Mouse (Mus musculus) left cerebral cortex, postnatal 4 days (tissue): ENCODE data around the gene C1qtnf1. TPM values are rescaled to one million over a fixed set of nuclear protein-coding genes. Genes with fewer than 3 reads are reported as not detected.

Experiments
- DNase-seq: peaks from one replicate; pipeline ENCODE4 v3.0.0-alpha.2; 2022
- intact Hi-C: fragments of 180-260 bp; cut with DNase I; formaldehyde crosslinking; loops from one replicate; pipeline ENCODE4 v1.15.1; 2025
- total RNA-seq, 2 experiments: library from RNA; stranded (reverse); gene quantifications; 2 replicates each; pipeline ENCODE4 v1.2.3; 2021

Gene C1qtnf1
- total RNA-seq, 2 experiments from 2014 or later: 7.2 to 7.4 TPM

DNA sequence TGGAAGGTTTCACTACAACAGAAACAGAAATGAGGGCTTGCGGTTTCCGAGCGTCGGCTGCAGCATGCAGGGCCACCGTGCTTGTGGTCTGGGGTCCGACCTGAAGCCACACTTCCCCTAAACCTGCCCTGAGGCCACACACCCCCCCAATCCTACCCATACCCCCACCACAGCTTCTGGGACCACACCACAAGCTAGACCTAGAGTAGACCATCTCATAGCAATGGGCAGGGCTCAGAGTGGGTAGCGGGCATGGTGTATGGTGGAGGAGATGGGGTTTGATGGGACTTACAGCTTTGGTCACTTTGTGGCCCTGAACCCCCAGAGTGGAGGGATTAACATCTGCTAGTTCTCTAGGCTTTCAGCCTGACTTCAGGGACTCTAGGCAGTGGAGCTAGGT is 63.2 kb downstream of the C1qtnf1 start:
- intact Hi-C loops: no loop called here
- DNase-seq: no peak

DNA sequence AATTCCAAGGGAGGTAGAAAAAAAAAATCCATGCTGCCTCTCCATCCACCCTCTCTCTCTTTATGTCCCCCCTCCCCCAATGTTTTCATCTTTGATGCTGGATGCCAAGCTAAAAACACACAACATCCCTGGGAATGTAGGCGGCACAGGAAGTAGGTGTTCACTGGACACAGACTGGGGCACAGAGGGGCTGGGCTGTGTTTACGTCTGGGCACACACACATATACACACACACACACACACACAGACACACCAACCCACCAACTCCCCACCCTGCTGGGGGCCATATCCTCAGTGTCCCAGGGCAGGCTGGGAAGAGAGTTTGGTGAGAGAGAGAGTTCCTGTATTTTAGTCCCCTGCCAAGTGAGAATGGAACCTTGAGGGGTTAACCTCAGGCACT is 65.5 kb downstream of the C1qtnf1 start:
- intact Hi-C loops: no loop called here
- DNase-seq: no peak

DNA sequence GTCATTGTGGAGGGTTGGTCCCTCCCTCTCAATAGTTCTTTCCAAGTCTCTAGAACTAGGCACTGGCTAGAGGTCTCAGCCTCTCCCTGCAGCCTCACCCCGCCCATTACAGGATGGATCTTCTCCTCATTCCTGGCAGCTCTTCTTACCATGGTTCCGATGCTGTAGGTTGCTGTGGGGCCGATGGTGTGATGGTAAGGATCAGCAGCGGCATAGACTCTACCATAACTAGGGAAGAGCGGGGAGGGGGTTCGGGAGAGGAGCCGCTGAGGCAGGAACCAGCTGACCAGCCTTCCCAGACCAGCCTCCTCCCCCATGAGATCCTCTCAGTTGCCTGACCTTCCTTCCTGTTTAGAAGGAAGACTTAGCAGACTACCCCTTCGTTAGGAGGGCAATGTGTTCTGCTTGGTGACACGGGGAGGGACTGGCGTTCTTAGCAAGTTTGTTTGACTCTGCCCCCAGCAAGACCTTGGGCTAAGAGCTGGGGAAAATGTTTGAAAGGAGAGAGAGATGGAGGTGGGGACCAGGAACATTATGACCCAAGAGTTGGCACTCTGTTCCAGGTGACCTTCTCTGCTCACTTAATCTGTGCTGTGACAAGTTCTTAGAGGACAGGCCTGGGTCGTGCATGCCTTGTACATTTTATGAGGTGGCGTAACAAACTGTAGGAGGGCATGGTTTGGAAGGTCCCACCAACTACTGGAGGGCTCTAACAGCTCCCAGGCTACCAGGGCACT is 66.2 kb downstream of the C1qtnf1 start:
- no peak for DNase-seq
- intact Hi-C loops: no loop called here

DNA sequence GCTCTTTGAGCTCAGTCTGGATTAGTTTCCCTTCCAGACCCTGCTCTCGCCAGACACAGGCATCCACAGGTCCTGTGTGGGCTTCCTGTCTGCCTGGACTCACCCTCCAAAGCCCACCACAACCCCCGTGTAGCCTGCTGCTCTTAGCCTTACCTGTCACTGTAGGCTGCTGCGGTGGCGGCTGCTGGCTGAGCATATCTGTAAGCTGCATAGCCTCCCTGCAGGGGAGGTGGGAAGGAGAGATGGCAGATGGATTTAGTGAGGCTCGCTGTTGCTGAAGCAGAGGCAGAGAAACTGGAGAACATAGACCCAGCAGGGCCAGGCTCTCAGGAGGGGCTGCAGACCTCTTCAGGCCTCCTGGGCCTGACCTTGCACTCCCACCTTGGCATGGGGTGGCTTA is 67.1 kb downstream of the C1qtnf1 start:
- intact Hi-C loops: no loop called here
- DNase-seq: no peak

DNA sequence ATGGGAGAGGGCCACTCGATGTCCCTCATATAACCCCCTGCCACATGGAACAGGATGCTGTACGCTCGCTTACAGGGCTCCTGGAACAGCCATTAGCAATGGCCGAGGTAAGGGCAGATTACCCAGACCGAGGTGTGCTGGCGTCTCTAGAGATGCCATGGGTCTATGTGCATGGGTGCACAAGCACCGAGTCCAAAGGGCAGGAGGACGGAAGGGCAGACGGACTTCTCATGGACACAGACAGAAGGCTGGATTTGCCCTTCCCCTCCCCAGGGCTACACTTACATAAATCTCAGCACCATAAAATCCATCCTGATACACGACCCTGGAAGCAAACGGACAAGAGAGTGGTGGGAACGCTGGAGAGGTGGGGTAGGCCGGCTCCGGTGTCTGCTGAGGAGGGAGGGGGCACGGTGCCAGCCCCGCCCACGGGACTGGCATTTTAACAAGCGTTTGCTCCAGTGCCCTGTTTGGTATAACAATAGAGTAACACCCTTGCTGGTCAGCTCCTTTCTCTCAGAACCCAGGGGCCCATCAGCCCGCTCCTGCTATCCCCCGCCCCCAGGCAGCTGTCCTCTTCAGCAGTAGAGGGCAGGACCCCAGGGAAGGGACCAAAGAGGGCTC is 68.2 kb downstream of the C1qtnf1 start:
- intact Hi-C loops: no loop called here

More for the DNA sequence above, 68.2 kb downstream of the C1qtnf1 start:
- DNase-seq: no peak

Other genes with a start within 250 kb of the C1qtnf1 start
- gene Cyth1, start 179.6 kb upstream of the C1qtnf1 start, total RNA-seq: 10 to 100 TPM; 66.3 to 70.5 TPM
- gene Usp36, start 138.0 kb upstream of the C1qtnf1 start, total RNA-seq: 10 to 100 TPM; 27.3 to 30.2 TPM
- 1 to 10 TPM; 2.8 to 3.9 TPM for gene Cep295nl, start 85.7 kb upstream of the C1qtnf1 start, total RNA-seq
- gene Timp2, start 72.5 kb upstream of the C1qtnf1 start, total RNA-seq: 100 to 1,000 TPM; 273 to 295 TPM
- gene Lgals3bp, start 26.1 kb upstream of the C1qtnf1 start, total RNA-seq: 1 to 10 TPM; 5.0 to 6.2 TPM
- gene Cant1, start 9.1 kb upstream of the C1qtnf1 start, total RNA-seq: 10 to 100 TPM; 39.7 to 42.3 TPM
- gene Engase, start 48.6 kb downstream of the C1qtnf1 start, total RNA-seq: 10 to 100 TPM in 1 of 2 experiments, 1 to 10 TPM in 1; 8.3 to 11.5 TPM